Mouse (Mus musculus) embryonic facial prominence, embryonic 10.5 days (tissue): ENCODE measurements around the gene Plekha8. TPM values are rescaled to one million over a fixed set of nuclear protein-coding genes. Genes with fewer than 3 reads are reported as not detected.

ENCODE experiments used
- polyA plus RNA-seq: library from polyadenylated mRNA; unstranded; fragments of >200 nt; fragmentation: Nextera tagmentation; extraction: Ambion mirVana; gene quantifications from 2 replicates; pipeline ENCODE4 v1.2.1, GENCODE M21; 2016

Gene Plekha8
- polyA plus RNA-seq, 1 experiment from 2014 or later = 17.6 TPM

Other genes starting within 250 kb of the Plekha8 start
- gene Wipf3, start 165.5 kb upstream of the Plekha8 start, polyA plus RNA-seq = 1.1 and 1.4 TPM in 2 replicates
- gene Scrn1, start 28.6 kb upstream of the Plekha8 start, polyA plus RNA-seq = 20.0 and 24.0 TPM in 2 replicates
- gene Fkbp14, start 2.2 kb downstream of the Plekha8 start, polyA plus RNA-seq = 11.1 and 11.2 TPM in 2 replicates
- 8.6 and 9.1 TPM in 2 replicates for gene Mturn, start 86.5 kb downstream of the Plekha8 start, polyA plus RNA-seq
- 1.8 and 2.5 TPM in 2 replicates for gene Znrf2, start 221.8 kb downstream of the Plekha8 start, polyA plus RNA-seq